Mouse (Mus musculus) heart, adult 2 months (tissue): ENCODE results near the gene Mst1.

Source experiments
- CTCF ChIP-seq: fragments of 200-600 bp; IDR thresholded peaks from 2 replicates; pipeline ENCODE4 v1.8.1; 2022; ENCODE audit warnings: antibody characterized with exemption, mild to moderate bottlenecking, moderate library complexity
- EP300 ChIP-seq: fragments of 200-500 bp; IDR thresholded peaks from 2 replicates; pipeline ENCODE4 v1.6.1; 2011; ENCODE audit warnings: low read depth, low read length, control low read depth; ENCODE audit not compliant: insufficient read depth
- POLR2A ChIP-seq: fragments of 200-500 bp; IDR thresholded peaks from 2 replicates; pipeline ENCODE4 v1.6.1; 2011; ENCODE audit warnings: mild to moderate bottlenecking, low read depth, low read length, control low read depth; ENCODE audit not compliant: insufficient read depth

GRCm38 (mm10) chr9:108125731-108126130 lies 45.5 kb downstream of the Mst1 start:
- no peak for TF ChIP-seq POLR2A
- TF ChIP-seq CTCF, result no peak
- no peak for TF ChIP-seq EP300
